Mouse (Mus musculus) E14TG2a.4 (cell line): Measurements from ENCODE around the gene Zfp800.

Experiments
- CTCF ChIP-seq: conservative IDR thresholded peaks from 2 replicates; pipeline ENCODE4 v1.5.1; 2014; ENCODE audit warnings: low read length
- NANOG ChIP-seq: IDR thresholded peaks from 2 replicates; pipeline ENCODE4 v1.6.1; 2014; ENCODE audit warnings: borderline replicate concordance, low read length, mixed read lengths

DNA sequence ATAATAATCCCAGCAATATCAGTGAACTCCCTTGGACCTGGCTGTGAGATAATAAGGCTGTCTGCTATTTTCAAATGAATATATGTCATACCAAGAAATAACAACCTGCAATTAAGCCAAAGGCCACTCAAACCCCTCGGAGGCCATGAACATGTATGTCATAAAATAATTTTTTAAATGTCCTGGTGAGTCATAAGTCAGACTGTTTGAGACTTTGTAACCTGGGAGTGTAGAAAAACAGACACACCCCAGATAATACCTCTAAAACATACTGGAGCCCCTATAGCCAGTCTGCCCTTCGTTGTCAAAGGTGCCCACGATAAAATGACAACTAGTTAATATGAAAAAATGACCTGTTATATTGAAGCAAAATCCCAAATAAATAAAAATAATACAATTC is 8.8 kb downstream of the Zfp800 start:
- TF ChIP-seq CTCF, result no peak
- no peak for TF ChIP-seq NANOG
